ENCODE assay signal across 28 mouse cellular contexts in genomic region chr4:148466511-148467079, GRCm38 (mm10). TPM values are rescaled to one million over a fixed set of nuclear protein-coding genes. Genes with fewer than 3 reads are reported as not detected.
DNase-seq lines count a peak whose midpoint lies in the region; ATAC-seq and TF ChIP-seq lines count a peak whose summit lies in the region.
"Had no signal": no experiment of that assay in that cellular context is flagged by ENCODE, and none has a peak within 500 bp of the region (broad histone marks: within the 10 kb centered on the region; RNA-seq: fewer than 3 reads in every experiment).

No protein-coding gene starts in this region.

- no peak for TF ChIP-seq POLR2A in lung, adult 2 months (IDR thresholded peaks at IDR 0.05; ENCODE audit: borderline replicate concordance, extremely low read depth, low read depth, low read length)

- no peak overlapping the region for H3K9ac ChIP-seq in lung, postnatal 0 days (replicated peaks; ENCODE audit: low read depth)
- H3K9ac ChIP-seq: embryonic facial prominence, embryonic 12.5 days; forebrain, embryonic 13.5 days; heart, embryonic 13.5 days; hindbrain, embryonic 15.5 days; intestine, embryonic 15.5 days; kidney, embryonic 15.5 days; limb, embryonic 12.5 days; liver, embryonic 15.5 days; midbrain, embryonic 13.5 days; neural tube, embryonic 13.5 days had no signal

- no peak for TF ChIP-seq EP300 in lung, postnatal 0 days (IDR thresholded peaks at IDR 0.05)

- H3K9me3 ChIP-seq in lung, postnatal 0 days (ENCODE audit: low read length) = no peaks in the 10 kb centered on the region
- H3K9me3 ChIP-seq: embryonic facial prominence, embryonic 12.5 days; forebrain, embryonic 13.5 days; heart, embryonic 13.5 days; hindbrain, embryonic 15.5 days; intestine, embryonic 15.5 days; kidney, embryonic 15.5 days; limb, embryonic 12.5 days; liver, embryonic 15.5 days; midbrain, embryonic 13.5 days; neural tube, embryonic 13.5 days had no signal

- no peak for TF ChIP-seq CTCF in lung, postnatal 0 days (IDR thresholded peaks at IDR 0.05)
- TF ChIP-seq CTCF in lung, adult 2 months (IDR thresholded peaks at IDR 0.05; ENCODE audit: insufficient read depth, low read length) = no peak

- H3K27me3 ChIP-seq in lung, postnatal 0 days (replicated peaks; ENCODE audit: insufficient read depth, low read length) = no peaks in the 10 kb centered on the region
- H3K27me3 ChIP-seq: CH12.LX; embryonic facial prominence, embryonic 12.5 days; forebrain, embryonic 13.5 days; heart, embryonic 13.5 days; hindbrain, embryonic 15.5 days; intestine, embryonic 15.5 days; kidney, embryonic 15.5 days; limb, embryonic 12.5 days; liver, embryonic 15.5 days; midbrain, embryonic 13.5 days; neural tube, embryonic 13.5 days had no signal

- no peak overlapping the region for H3K4me2 ChIP-seq in lung, postnatal 0 days (replicated peaks; ENCODE audit: low read depth, low read length)
- H3K4me2 ChIP-seq: embryonic facial prominence, embryonic 12.5 days; forebrain, embryonic 13.5 days; heart, embryonic 13.5 days; hindbrain, embryonic 15.5 days; intestine, embryonic 15.5 days; kidney, embryonic 15.5 days; limb, embryonic 12.5 days; liver, embryonic 15.5 days; midbrain, embryonic 13.5 days; neural tube, embryonic 13.5 days had no signal

- no peak overlapping the region for H3K4me3 ChIP-seq in lung, postnatal 0 days (ENCODE audit: low read depth, low read length)
- no peak overlapping the region for H3K4me3 ChIP-seq in lung, adult 2 months (replicated peaks; ENCODE audit: extremely low read depth, low read depth, low read length)
- H3K4me3 ChIP-seq: embryonic facial prominence, embryonic 12.5 days; erythroblast, embryonic 14.5 days; forebrain, embryonic 13.5 days; heart, embryonic 13.5 days; hindbrain, embryonic 15.5 days; intestine, embryonic 15.5 days; kidney, embryonic 15.5 days; limb, embryonic 12.5 days; liver, embryonic 15.5 days; midbrain, embryonic 13.5 days; neural tube, embryonic 13.5 days had no signal

- DNase-seq in frontal cortex, postnatal 10 days (ENCODE audit: low spot score in 2 of 2) = no peak
- peak; percentile 37 for DNase-seq in lung, postnatal 0 days (ENCODE audit: low spot score)
- DNase-seq in lung, adult 2 months = no peak
- peak; percentile 59 for DNase-seq in adrenal gland, postnatal 14 days
- DNase-seq in yolk sac, embryonic 10.5 days (ENCODE audit: low spot score) = no peak
- no peak for DNase-seq in heart, postnatal 10 days
- DNase-seq: cerebellum, adult 9-10 months; gastrocnemius, postnatal 14 days; heart, adult 18-20 months; heart, postnatal 36 days; kidney, postnatal 4 days; lung, postnatal 14 days; right cerebral cortex, postnatal 4 days had no signal

- H3K27ac ChIP-seq in lung, postnatal 0 days (ENCODE audit: low read length) = no peak overlapping the region
- H3K27ac ChIP-seq: embryonic facial prominence, embryonic 12.5 days; forebrain, embryonic 13.5 days; heart, embryonic 13.5 days; hindbrain, embryonic 15.5 days; intestine, embryonic 15.5 days; kidney, embryonic 15.5 days; limb, embryonic 12.5 days; liver, embryonic 15.5 days; midbrain, embryonic 13.5 days; neural tube, embryonic 13.5 days had no signal

- 0 out of 2 replicates have a peak, but pooled peaks have one; percentile 32 for ATAC-seq in frontal cortex, adult (ENCODE audit: low TSS enrichment)
- no peak for ATAC-seq in lung, postnatal 0 days
- ATAC-seq: forebrain, embryonic 13.5 days; intestine, embryonic 15.5 days; midbrain, embryonic 13.5 days had no signal

- WGBS in lung, postnatal 0 days = 86% methylated on average over 5 of the region's 5 CpGs
- 85% methylated on average over 5 of the region's 5 CpGs for WGBS in lung, adult 2 months

- no peaks in the 10 kb centered on the region for H3K4me1 ChIP-seq in lung, postnatal 0 days (ENCODE audit: insufficient read depth, low read depth, low read length)
- H3K4me1 ChIP-seq in lung, adult 2 months (ENCODE audit: control insufficient read depth, insufficient read depth, low read length) = no peaks in the 10 kb centered on the region
- H3K4me1 ChIP-seq: embryonic facial prominence, embryonic 12.5 days; forebrain, embryonic 13.5 days; heart, embryonic 13.5 days; hindbrain, embryonic 15.5 days; intestine, embryonic 15.5 days; kidney, embryonic 15.5 days; liver, embryonic 15.5 days; midbrain, embryonic 13.5 days had no signal

- H3K36me3 ChIP-seq in lung, postnatal 0 days (ENCODE audit: insufficient read depth, low read length) = peaks cover 74% of the 10 kb centered on the region

- intact Hi-C loops in heart, postnatal 10 days (cut with DNase I) = no loop called here

RNA-seq across cellular contexts. Expression of gene Mtor, which starts 18.2 kb away (rescaled TPM):
- polyA plus RNA-seq in lung, postnatal 0 days (2015; fragmentation: Nextera tagmentation; extraction: Ambion mirVana) = 11.1 and 15.8 TPM in 2 replicates
- 17.3 and 20.2 TPM in 2 replicates for polyA plus RNA-seq in lung, adult 2 months (2012; rRNA removed)
- total RNA-seq in adrenal gland, postnatal 14 days (2021) = 65.5 and 67.5 TPM in 2 replicates
- total RNA-seq in heart, postnatal 10 days (2021) = 10 to 100 TPM; 57.5 to 59.4 TPM

RNA-seq across cellular contexts. Expression of gene Ubiad1, which starts 22.0 kb away (rescaled TPM):
- 11.4 and 11.5 TPM in 2 replicates for polyA plus RNA-seq in lung, postnatal 0 days (2015; fragmentation: Nextera tagmentation; extraction: Ambion mirVana)
- 13.6 and 18.0 TPM in 2 replicates for polyA plus RNA-seq in lung, adult 2 months (2012; rRNA removed)
- 20.0 and 21.8 TPM in 2 replicates for total RNA-seq in adrenal gland, postnatal 14 days (2021)
- total RNA-seq in heart, postnatal 10 days (2021) = 10 to 100 TPM; 22.7 TPM

RNA-seq across cellular contexts. Expression of gene Angptl7, which starts 33.7 kb away (rescaled TPM):
- 0.38 and 0.60 TPM in 2 replicates for polyA plus RNA-seq in lung, postnatal 0 days (2015; fragmentation: Nextera tagmentation; extraction: Ambion mirVana)
- 1.5 TPM in 2 replicates for polyA plus RNA-seq in lung, adult 2 months (2012; rRNA removed)
- 1.4 and 2.3 TPM in 2 replicates for total RNA-seq in adrenal gland, postnatal 14 days (2021)
- 1 to 10 TPM; 3.3 to 4.8 TPM for total RNA-seq in heart, postnatal 10 days (2021)
- total RNA-seq: CH12.LX; megakaryocyte, adult 5-6 weeks; MEL had no signal
- polyA plus RNA-seq: erythroblast, embryonic 14.5 days had no signal

Comparison
In these comparisons a context has a peak if more than half of its experiments do, and no peak if none do; other contexts are left out.
1. DNase-seq: peak in lung, postnatal 0 days (single experiment) and adrenal gland, postnatal 14 days (single experiment); none in frontal cortex, postnatal 10 days (0 of 2), lung, adult 2 months (single experiment), yolk sac, embryonic 10.5 days (single experiment) and heart, postnatal 10 days (0 of 2).